Mouse (Mus musculus): ENCODE measurements around the gene Slitrk3. TPM values are rescaled to one million over a fixed set of nuclear protein-coding genes. Genes with fewer than 3 reads are reported as not detected.

Slitrk3 gene
- polyA plus RNA-seq, 1 experiment: 0.14 TPM

DNA sequence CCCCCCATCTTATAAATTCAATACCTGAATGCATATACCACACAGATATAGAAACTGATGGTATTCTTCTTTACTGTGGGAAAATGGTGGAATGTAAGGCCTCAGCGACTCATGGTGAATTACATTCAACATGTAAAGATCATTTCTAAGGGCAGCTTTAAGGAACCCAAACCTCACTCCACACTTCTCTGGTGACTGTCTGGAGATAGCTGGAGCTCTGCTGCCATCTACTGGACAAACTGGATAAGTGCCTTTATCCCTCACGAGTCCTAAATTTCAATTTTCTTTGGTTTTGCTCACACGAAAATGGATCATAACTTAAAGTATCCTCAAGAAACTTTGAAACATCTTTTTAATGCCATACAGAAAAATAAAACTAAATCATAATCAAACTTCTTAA, 11.4 kb downstream of the Slitrk3 start:
- no peak overlapping the region for H3K4me3 ChIP-seq (ENCODE audit: insufficient read depth, low read length)
- H3K27ac ChIP-seq (ENCODE audit: insufficient read depth, low read length): no peak overlapping the region
- H3K4me1 ChIP-seq (ENCODE audit: control insufficient read depth, insufficient read depth, low read length): no peaks in the 10 kb centered on the region
- TF ChIP-seq POLR2A (IDR thresholded peaks at IDR 0.05; ENCODE audit: low read depth, low read length) (no peak), CTCF (IDR thresholded peaks at IDR 0.05; ENCODE audit: borderline replicate concordance, insufficient read depth, low read length) (peak; percentile 29; the same call in 1 of the 2 replicates)

DNA sequence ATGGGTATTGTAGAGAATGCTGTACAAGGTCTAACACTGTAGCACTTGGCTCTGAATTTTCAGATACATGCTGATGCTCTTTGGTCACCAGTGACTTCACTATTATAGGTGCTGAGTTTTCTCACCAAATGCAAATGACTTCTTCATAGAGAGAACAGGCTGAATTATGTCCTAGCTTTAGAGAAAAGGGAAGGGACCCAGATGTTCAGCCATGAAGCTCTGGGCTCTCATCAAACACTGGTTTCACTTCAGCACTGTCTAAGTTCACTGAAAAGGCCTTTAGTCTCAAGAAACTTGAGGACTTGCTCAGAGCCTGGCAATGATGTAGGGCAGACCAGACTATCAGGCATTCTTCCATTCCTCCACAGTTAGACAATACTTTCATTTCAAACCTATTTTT, 15.3 kb downstream of the Slitrk3 start:
- H3K4me1 ChIP-seq (ENCODE audit: control insufficient read depth, insufficient read depth, low read length): no peaks in the 10 kb centered on the region
- no peak overlapping the region for H3K27ac ChIP-seq (ENCODE audit: insufficient read depth, low read length)
- no peak for TF ChIP-seq CTCF (IDR thresholded peaks at IDR 0.05; ENCODE audit: borderline replicate concordance, insufficient read depth, low read length)
- TF ChIP-seq POLR2A (IDR thresholded peaks at IDR 0.05; ENCODE audit: low read depth, low read length): no peak
- H3K4me3 ChIP-seq (ENCODE audit: insufficient read depth, low read length): no peak overlapping the region

DNA sequence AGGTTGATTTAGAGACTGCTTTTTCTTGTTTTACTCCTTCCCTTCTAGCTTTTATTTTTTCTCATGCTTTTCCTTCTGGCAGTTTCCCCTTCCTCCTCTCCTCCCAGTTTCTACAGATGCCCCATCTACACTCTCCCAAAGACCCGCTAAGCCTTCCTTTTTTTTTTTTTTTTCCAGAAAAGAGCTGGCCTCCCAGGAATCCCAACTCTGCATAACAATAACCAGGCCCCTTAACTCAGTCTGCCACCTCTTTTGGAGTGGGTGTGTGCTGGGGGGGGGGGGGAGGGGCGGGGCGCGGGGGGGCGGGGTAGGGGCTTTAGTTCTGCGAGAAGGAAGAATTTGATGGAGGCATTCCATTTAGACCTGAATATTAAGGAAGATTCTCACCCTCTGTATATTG, 51.6 kb downstream of the Slitrk3 start:
- Histone ChIP-seq H3K4me1 (ENCODE audit: control insufficient read depth, insufficient read depth, low read length) (no peaks in the 10 kb centered on the region), H3K27ac (ENCODE audit: insufficient read depth, low read length) (no peak overlapping the region), H3K4me3 (ENCODE audit: insufficient read depth, low read length) (no peak overlapping the region)
- no peak for TF ChIP-seq POLR2A (IDR thresholded peaks at IDR 0.05; ENCODE audit: low read depth, low read length)
- no peak for TF ChIP-seq CTCF (IDR thresholded peaks at IDR 0.05; ENCODE audit: borderline replicate concordance, insufficient read depth, low read length)

DNA sequence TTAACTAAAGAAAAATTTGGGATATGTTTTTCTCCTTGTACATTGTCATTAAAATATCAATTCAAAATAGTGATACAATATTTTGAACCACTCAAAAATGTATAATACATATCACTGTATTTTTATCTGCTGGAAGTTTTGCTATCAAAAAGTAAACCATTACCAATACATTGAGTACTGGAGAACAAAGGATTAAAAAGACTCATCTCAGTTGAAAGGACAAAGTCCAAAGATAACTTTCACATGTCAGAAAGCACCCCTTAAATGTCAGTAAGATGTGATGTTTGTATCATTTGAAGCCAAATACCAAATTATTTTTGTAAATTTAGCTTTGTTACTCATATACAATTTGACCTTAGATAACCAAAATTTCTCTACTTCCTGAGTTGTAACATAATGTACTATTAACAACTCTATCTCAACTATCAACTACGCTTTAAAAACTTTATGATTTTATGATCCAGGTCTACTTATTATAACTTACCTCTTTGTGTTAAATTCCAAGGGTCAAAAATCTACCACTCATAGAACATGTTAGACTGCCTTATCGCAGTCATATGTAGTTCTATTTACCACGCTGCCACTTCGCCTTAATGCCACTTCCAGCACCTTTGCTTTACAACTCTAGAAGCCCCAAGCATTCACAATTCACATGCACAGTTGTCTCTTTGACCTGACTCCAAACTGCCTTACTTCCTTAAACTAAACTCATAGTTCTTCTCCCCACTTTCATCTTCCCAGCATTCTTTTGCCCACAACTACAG, 54.5 kb downstream of the Slitrk3 start:
- Histone ChIP-seq H3K27ac (ENCODE audit: insufficient read depth, low read length) (no peak overlapping the region), H3K4me3 (ENCODE audit: insufficient read depth, low read length) (no peak overlapping the region), H3K4me1 (ENCODE audit: control insufficient read depth, insufficient read depth, low read length) (no peaks in the 10 kb centered on the region)
- TF ChIP-seq CTCF (IDR thresholded peaks at IDR 0.05; ENCODE audit: borderline replicate concordance, insufficient read depth, low read length) (no peak), POLR2A (IDR thresholded peaks at IDR 0.05; ENCODE audit: low read depth, low read length) (no peak)

DNA sequence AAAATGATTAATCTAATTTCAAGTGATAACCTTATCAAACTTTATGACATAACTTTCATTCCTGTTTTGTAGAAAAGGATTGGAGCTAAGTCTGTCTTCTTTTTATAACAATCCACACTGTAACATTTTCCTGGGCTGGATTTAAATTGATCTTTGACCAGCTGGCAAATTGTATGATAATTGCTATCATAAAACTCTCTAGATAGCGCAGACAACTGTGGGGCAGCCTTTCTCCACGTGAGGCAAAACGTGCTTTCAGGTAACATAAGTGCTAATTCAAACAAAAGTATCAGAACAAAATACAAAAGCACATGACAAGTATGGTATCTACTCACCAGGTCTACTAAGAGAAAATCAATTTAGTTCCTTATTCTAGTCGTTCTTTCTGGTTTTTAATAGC, 60.1 kb downstream of the Slitrk3 start:
- no peak for TF ChIP-seq POLR2A (IDR thresholded peaks at IDR 0.05; ENCODE audit: low read depth, low read length)
- TF ChIP-seq CTCF (IDR thresholded peaks at IDR 0.05; ENCODE audit: borderline replicate concordance, insufficient read depth, low read length): no peak
- H3K4me3 ChIP-seq (ENCODE audit: insufficient read depth, low read length): no peak overlapping the region
- no peak overlapping the region for H3K27ac ChIP-seq (ENCODE audit: insufficient read depth, low read length)
- H3K4me1 ChIP-seq (ENCODE audit: control insufficient read depth, insufficient read depth, low read length): no peaks in the 10 kb centered on the region

Other genes starting within 250 kb of the Slitrk3 start
- not detected in 2 replicates for gene Sis, start 89.9 kb downstream of the Slitrk3 start, polyA plus RNA-seq (2011; ENCODE audit: insufficient read length, low read depth, missing spikeins)